Mouse (Mus musculus) heart, embryonic 15.5 days (tissue): ENCODE results near the gene Hipk2. TPM values are rescaled to one million over a fixed set of nuclear protein-coding genes. Genes with fewer than 3 reads are reported as not detected.
A peak's percentile ranks its signal among the peaks of the same experiment; 100 is the strongest.

ENCODE experiments used
- ATAC-seq: fragments of 200-750 bp; cut with Nextera tagmentation; replicated peaks from 2 replicates; pipeline ENCODE4 v1.8.0; 2017; ENCODE audit warnings: low read depth, moderate TSS enrichment; ENCODE audit not compliant: insufficient number of reproducible peaks, insufficient read depth, low FRiP score
- H3K27ac ChIP-seq: fragments of 300-500 bp; sonication (generic); 2 replicates; pipeline ENCODE4 v1.5.1; 2015; ENCODE audit warnings: mild to moderate bottlenecking, inconsistent platforms
- H3K27me3 ChIP-seq: fragments of 300-500 bp; sonication (generic); 2 replicates; pipeline ENCODE4 v1.6.1; 2015; ENCODE audit warnings: inconsistent platforms
- H3K36me3 ChIP-seq: fragments of 300-500 bp; sonication (generic); 2 replicates; pipeline ENCODE4 v1.6.1; 2015; ENCODE audit warnings: mild to moderate bottlenecking, inconsistent platforms
- H3K4me1 ChIP-seq: fragments of 300-500 bp; sonication (generic); replicated peaks from 2 replicates; pipeline ENCODE4 v1.6.1; 2015; ENCODE audit warnings: inconsistent platforms
- H3K4me2 ChIP-seq: fragments of 300-500 bp; sonication (generic); 2 replicates; pipeline ENCODE4 v1.6.1; 2015; ENCODE audit warnings: inconsistent platforms, mild to moderate bottlenecking, moderate library complexity
- H3K4me3 ChIP-seq: fragments of 300-500 bp; sonication (generic); 2 replicates; pipeline ENCODE4 v1.5.1; 2015; ENCODE audit warnings: mild to moderate bottlenecking, inconsistent platforms
- H3K9ac ChIP-seq: fragments of 300-500 bp; sonication (generic); 2 replicates; pipeline ENCODE4 v1.6.1; 2015; ENCODE audit warnings: mild to moderate bottlenecking, inconsistent platforms
- H3K9me3 ChIP-seq: fragments of 300-500 bp; sonication (generic); replicated peaks from 2 replicates; pipeline ENCODE4 v1.6.1; 2016; ENCODE audit warnings: inconsistent platforms
- WGBS: fragments of 180-500 bp; shearing (Covaris S2); methylation state at CpG from one replicate; pipeline ENCODE4 v1.1.7; 2015; ENCODE audit warnings: mixed read lengths; 5-methylcytosine and 5-hydroxymethylcytosine counted together
- polyA plus RNA-seq: library from polyadenylated mRNA; unstranded; fragments of >200 nt; fragmentation: Nextera tagmentation; extraction: Ambion mirVana; gene quantifications from 2 replicates; pipeline ENCODE4 v1.2.1, GENCODE M21; 2015

Hipk2 gene
- polyA plus RNA-seq, 1 experiment from 2014 or later, result 8.8 TPM

DNA sequence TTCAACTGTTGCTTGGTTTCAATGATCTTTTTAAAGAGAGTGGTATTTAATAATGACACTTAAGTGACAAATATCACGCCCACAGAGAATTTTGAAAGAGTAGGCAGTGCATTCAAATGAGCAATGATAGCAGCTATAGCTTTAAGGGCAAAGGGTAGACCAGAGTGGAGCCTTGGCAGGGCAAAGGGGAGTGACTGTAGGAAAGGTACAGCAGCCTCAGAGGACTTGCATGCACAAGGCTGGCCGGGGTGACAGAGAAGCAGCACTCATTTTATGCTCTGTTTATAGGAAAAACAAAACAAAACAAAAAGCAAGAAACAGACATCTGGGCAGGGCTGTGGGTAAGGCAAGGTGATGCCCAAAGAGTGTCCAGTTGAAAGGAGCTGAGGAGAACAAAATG, 5.5 kb upstream of the Hipk2 start:
- ATAC-seq, result no peak
- Histone ChIP-seq H3K9me3 (no peaks in the 10 kb centered on the region), H3K27me3 (no peaks in the 10 kb centered on the region), H3K9ac (no peak overlapping the region), H3K4me1 (peaks cover 12% of the 10 kb centered on the region), H3K36me3 (no peaks in the 10 kb centered on the region), H3K27ac (no peak overlapping the region), H3K4me2 (no peak overlapping the region), H3K4me3 (no peak overlapping the region)
- 65% methylated on average over 2 of the region's 2 CpGs for WGBS

DNA sequence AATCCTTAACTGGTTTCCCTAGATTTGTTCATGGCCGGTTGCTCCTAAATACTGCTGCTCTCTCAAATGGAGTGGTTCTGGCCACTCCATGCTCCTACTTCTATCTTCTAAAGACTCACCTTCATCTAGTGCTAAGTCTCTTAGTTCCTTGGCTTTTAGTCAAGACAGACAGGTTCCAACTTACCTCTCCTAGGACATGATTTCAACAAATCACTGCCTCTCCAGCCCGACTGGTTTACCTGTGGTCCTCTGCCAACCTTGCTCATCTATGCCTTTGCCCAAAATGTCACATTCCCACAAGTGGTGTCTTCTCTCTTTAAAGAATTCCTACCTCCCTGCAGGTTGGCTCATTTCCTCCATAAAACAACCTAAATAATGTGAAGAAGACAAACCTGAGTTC, 1.7 kb upstream of the Hipk2 start:
- H3K4me2 ChIP-seq, result no peak overlapping the region
- peaks cover 11% of the 10 kb centered on the region for H3K4me1 ChIP-seq
- no peak overlapping the region for H3K4me3 ChIP-seq
- H3K36me3 ChIP-seq, result no peaks in the 10 kb centered on the region
- no peaks in the 10 kb centered on the region for H3K27me3 ChIP-seq
- ATAC-seq, result no peak
- H3K9ac ChIP-seq, result no peak overlapping the region
- WGBS, result 89% methylated on average over 2 of the region's 2 CpGs
- H3K27ac ChIP-seq, result no peak overlapping the region
- H3K9me3 ChIP-seq, result no peaks in the 10 kb centered on the region

DNA sequence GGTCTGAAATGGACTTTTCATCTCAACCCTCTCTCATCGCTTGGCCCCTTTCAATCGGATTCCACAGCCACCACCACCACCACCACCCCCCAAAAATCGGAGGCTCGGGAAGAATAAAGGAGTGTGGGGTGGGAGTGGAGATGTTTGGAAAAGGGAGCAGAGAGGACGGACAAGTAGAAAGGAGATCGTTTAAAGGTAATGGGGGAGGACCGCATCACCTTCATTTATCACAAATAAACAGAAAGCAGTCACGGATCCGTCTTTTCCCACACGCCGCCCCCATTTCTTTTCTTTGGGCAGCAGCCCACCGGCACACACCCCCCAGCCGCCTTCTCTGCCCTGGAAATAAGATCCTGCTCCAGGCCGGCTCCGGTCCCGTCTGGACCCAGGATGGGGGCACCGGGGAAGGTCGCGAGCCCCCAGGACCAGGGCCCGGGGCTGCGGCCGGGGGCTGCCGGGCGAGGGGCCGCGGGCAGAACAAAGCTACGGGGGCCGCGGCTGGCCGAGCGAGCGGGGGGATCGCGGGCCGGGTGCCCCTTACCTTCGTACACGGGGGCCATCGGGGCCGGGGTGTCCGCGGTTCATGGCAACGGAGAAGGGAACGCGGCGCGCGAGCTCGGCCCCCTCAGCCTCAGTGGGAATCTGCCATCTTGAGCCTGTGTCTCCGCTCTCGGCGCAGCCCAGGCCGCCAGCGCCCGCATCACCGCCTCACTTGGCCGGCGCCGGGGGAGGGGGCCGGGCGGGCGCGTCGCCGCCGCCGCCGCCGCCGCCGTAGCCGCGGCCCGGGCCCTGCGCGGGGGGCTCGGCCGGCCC, 501 bp downstream of the Hipk2 start, which contains the start of gene Tbxas1:
Gene Tbxas1, plus strand, starts transcription at position 147 of the 813 bp plus-strand sequence.
- Histone ChIP-seq H3K27me3 (no peaks in the 10 kb centered on the region), H3K36me3 (no peaks in the 10 kb centered on the region), H3K4me2 (peak within 1 kb of the TSS; percentile 75), H3K4me1 (peaks cover 9% of the 10 kb centered on the region; the same call in 1 of the 2 replicates), H3K27ac (peak within 1 kb of the TSS; percentile 92), H3K9me3 (no peaks in the 10 kb centered on the region), H3K9ac (peak within 1 kb of the TSS; percentile 98), H3K4me3 (peak within 1 kb of the TSS; percentile 94)
- peak; percentile 73 for ATAC-seq
- WGBS, result under 1% methylated on average over 58 of the region's 77 CpGs

DNA sequence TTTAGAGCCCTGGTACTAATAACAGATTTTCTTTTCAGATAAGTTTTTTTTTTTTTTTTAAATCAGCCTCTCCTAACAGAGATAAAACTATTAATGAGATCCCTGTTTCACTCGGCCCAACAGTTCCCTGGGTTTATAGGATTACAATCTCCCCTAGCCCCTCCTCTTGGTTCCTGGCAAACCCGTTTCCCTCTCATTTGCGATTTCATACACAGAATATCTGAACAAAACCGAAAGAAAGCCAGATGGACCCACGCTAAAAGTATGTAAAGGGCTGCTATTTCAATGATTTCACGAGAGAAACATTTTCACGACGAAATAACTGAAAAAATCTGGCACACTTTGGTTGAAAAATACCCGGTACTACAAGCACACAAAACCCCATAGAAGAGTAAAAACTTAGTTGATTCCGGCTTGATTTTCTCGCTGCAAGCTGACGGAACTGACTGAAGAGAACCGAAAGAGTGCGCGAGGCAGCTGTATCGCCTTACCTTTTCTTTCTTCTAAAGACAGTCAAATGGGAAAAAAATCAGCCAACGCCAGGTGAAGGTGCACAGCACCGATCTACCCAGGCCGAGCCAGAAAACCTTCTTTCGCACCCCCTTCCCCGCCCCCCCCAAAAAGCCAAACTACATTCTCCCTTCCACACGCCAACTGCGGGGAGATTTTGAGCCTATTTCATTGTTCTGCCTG, 1.3 kb downstream of the Hipk2 start:
- Histone ChIP-seq H3K4me1 (peaks cover 9% of the 10 kb centered on the region; the same call in 1 of the 2 replicates), H3K9me3 (no peaks in the 10 kb centered on the region), H3K4me2 (peak overlapping the region; percentile 75), H3K27me3 (no peaks in the 10 kb centered on the region), H3K27ac (peak overlapping the region; percentile 92), H3K9ac (peak overlapping the region; percentile 98), H3K4me3 (peak overlapping the region; percentile 94), H3K36me3 (no peaks in the 10 kb centered on the region)
- under 1% methylated on average over 23 of the region's 23 CpGs for WGBS
- no peak for ATAC-seq

DNA sequence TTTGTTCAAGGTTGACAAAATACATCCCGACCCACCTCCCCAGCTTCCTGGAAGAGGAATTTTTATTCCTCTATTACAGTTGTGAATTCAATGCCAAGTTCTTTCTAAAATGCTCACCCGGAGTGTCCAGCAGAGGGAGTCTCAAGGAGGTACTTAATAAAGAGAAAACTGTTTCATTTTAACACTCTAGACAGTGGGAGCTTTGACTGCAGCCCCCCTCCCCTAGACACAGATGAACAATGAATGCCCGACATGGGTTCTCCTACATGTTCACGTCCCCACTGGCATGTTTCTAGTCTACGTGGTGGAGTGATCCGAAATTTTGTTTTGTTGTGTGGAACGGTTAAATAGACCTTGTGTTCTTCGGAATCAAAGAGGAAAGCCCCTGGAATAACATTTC, 1.9 kb downstream of the Hipk2 start:
- Histone ChIP-seq H3K4me1 (peaks cover 9% of the 10 kb centered on the region; the same call in 1 of the 2 replicates), H3K4me2 (peak overlapping the region; percentile 75), H3K36me3 (no peaks in the 10 kb centered on the region), H3K9me3 (no peaks in the 10 kb centered on the region), H3K27ac (peak overlapping the region; percentile 92; the same call in 1 of the 2 replicates), H3K27me3 (no peaks in the 10 kb centered on the region), H3K9ac (peak overlapping the region; percentile 98; the same call in 1 of the 2 replicates), H3K4me3 (peak overlapping the region; percentile 94)
- ATAC-seq, result no peak
- WGBS, result 12% methylated on average over 8 of the region's 8 CpGs

DNA sequence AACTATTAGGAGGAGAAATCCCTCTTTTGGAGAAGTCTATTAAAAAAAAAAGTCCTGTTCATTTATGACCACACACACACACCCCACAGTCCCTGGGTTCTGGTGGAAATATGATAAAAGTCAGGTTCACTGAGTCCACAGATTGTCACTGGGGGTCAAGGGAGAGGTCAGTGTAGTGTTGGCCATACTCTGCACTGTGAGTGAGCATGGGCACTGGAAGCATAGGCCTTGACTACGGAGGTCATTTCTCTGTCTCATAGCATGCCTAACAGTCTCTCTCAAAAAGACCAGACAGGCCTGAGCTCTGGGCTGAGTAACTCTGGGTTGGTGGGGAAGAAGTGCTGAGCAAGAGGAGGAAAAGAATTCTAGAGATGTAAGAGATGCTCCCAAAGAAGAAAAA, 2.6 kb downstream of the Hipk2 start:
- no peak overlapping the region for H3K9ac ChIP-seq
- ATAC-seq, result no peak

DNA sequence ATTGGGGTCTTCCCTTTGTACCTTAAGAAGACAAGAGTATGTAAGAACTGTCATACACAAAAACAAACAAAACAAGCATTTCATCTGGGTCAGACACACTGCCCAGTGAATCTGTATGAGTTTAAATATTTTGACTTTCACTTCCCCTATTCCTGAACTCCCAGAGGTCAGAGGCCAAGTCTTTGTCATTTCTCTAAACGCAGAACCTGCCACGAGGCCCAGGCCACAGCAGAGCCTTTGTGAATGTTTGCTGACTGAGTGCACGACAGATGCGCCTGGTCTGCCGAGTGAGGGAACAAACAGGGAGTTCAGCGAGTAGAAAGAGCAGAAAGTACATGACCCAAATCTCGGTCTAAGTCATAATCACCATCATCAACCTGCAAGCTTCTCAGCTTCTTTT, 4.9 kb downstream of the Hipk2 start:
- H3K4me2 ChIP-seq, result no peak overlapping the region
- peaks cover 9% of the 10 kb centered on the region; the same call in 1 of the 2 replicates for H3K4me1 ChIP-seq
- ATAC-seq, result no peak
- H3K4me3 ChIP-seq, result no peak overlapping the region
- 56% methylated on average over 7 of the region's 7 CpGs for WGBS
- no peaks in the 10 kb centered on the region for H3K36me3 ChIP-seq
- no peak overlapping the region for H3K9ac ChIP-seq
- no peaks in the 10 kb centered on the region for H3K9me3 ChIP-seq
- H3K27ac ChIP-seq, result no peak overlapping the region
- H3K27me3 ChIP-seq, result no peaks in the 10 kb centered on the region

More for the DNA sequence above, 2.6 kb downstream of the Hipk2 start:
- no peak overlapping the region for H3K4me3 ChIP-seq
- H3K27me3 ChIP-seq, result no peaks in the 10 kb centered on the region
- H3K27ac ChIP-seq, result no peak overlapping the region
- H3K4me1 ChIP-seq, result peaks cover 9% of the 10 kb centered on the region; the same call in 1 of the 2 replicates
- H3K9me3 ChIP-seq, result no peaks in the 10 kb centered on the region
- no peaks in the 10 kb centered on the region for H3K36me3 ChIP-seq
- H3K4me2 ChIP-seq, result no peak overlapping the region
- 74% methylated on average over 1 of the region's 1 CpGs for WGBS

DNA sequence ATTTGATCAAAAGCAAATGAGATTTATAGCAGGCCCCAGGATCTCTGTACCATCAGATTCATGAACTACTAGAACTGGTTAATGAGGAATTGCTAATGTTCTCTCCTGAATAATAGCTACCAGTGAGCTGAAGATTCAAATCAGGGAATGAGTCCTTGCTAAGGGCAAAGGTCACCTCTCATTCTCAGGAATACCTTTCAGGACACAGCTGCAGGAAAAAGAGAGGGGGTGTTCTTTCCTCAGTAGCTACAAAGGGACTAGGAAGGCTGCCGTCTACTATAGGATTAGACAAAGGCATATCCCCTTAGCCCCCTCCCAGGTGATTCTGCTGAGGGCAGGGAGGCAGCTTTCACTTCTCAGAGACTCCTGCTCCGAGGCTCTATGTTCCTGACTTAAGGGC, 5.9 kb downstream of the Hipk2 start:
- whole genome bisulfite sequencing, result 66% methylated on average over 2 of the region's 2 CpGs
- Histone ChIP-seq H3K27ac (no peak overlapping the region), H3K4me2 (no peak overlapping the region), H3K36me3 (no peaks in the 10 kb centered on the region), H3K9me3 (no peaks in the 10 kb centered on the region), H3K4me3 (no peak overlapping the region), H3K27me3 (no peaks in the 10 kb centered on the region), H3K9ac (no peak overlapping the region), H3K4me1 (peaks cover 16% of the 10 kb centered on the region)
- no peak for ATAC-seq

DNA sequence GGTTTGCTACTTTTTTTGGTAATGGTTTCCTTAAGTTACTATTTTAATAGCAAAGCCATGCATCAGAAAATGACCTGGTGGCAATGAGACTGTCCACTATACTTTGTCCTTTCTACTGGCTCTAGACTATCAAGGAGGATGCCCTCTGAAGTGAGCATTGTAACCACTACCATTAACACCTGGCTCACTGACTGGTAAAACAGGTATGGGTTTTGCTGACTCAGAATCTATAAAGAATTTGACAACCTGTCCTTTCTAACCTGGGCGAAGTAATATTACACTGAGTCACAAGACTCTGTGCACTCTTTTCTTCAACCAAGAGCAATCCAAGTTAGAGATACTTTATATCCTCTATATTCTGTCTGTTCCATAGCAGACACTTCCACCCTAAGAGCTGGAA, 7.0 kb downstream of the Hipk2 start:
- H3K9ac ChIP-seq, result no peak overlapping the region
- no peaks in the 10 kb centered on the region for H3K27me3 ChIP-seq
- H3K9me3 ChIP-seq, result no peaks in the 10 kb centered on the region
- ATAC-seq, result no peak
- H3K4me1 ChIP-seq, result peaks cover 22% of the 10 kb centered on the region
- no peak overlapping the region for H3K4me3 ChIP-seq
- no peak overlapping the region for H3K4me2 ChIP-seq
- H3K27ac ChIP-seq, result no peak overlapping the region
- H3K36me3 ChIP-seq, result no peaks in the 10 kb centered on the region
- 88% methylated on average over 1 of the region's 1 CpGs for WGBS

DNA sequence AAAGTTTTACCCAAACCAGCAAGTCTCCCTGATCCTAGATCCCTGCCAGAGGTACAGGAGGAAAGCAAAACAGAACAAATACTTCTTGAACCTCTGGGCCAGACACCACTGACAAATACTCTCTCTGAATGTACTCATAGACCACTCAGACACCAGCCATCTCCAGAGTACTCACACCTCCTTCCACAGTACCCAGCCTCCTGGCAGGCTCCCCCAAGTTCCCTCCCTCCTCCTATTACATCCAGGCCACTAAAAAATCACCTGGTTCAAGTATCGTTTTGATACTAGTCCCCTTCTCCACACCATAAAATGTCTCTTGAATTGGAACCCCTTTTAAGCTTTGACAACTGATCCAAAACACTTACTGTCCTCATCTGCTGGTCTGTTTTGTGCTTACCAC, 8.7 kb downstream of the Hipk2 start:
- Histone ChIP-seq H3K27me3 (no peaks in the 10 kb centered on the region), H3K4me1 (peaks cover 21% of the 10 kb centered on the region), H3K4me2 (no peak overlapping the region), H3K27ac (no peak overlapping the region), H3K9me3 (no peaks in the 10 kb centered on the region), H3K9ac (no peak overlapping the region), H3K4me3 (no peak overlapping the region), H3K36me3 (no peaks in the 10 kb centered on the region)
- WGBS, result 56% methylated on average over 1 of the region's 1 CpGs
- ATAC-seq, result no peak

DNA sequence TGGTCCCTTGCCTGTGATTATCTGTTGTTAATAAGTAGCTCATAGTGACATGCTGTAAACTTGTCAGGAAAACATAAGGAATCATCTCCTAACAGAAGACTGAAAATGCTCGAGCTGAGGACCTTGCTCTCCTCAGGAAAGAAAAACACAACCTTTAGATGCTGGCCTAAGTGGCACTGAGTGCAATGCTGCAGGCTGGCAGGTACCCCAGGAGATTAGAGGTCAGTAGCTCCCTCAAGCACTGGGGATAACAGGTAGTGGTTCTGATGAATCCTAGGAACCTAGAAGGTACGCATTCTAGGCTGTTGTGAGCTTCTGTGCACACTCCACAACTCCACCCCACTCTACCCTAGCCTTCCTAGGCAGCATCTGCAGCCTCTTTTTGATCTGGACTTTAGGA, 9.2 kb downstream of the Hipk2 start:
- no peak overlapping the region for H3K9ac ChIP-seq
- ATAC-seq, result no peak
- peaks cover 21% of the 10 kb centered on the region for H3K4me1 ChIP-seq
- H3K27me3 ChIP-seq, result no peaks in the 10 kb centered on the region
- H3K36me3 ChIP-seq, result no peaks in the 10 kb centered on the region
- no peak overlapping the region for H3K4me2 ChIP-seq
- 70% methylated on average over 2 of the region's 2 CpGs for WGBS
- H3K27ac ChIP-seq, result no peak overlapping the region
- H3K9me3 ChIP-seq, result no peaks in the 10 kb centered on the region
- no peak overlapping the region for H3K4me3 ChIP-seq
